Mouse (Mus musculus): ENCODE results near the gene Lamc1.
"Not testable (repeated sequence)": the region's sequence is repeated elsewhere in the genome, so short reads cannot be mapped to it uniquely, and the experiment has no call there.

The Lamc1 gene

DNA sequence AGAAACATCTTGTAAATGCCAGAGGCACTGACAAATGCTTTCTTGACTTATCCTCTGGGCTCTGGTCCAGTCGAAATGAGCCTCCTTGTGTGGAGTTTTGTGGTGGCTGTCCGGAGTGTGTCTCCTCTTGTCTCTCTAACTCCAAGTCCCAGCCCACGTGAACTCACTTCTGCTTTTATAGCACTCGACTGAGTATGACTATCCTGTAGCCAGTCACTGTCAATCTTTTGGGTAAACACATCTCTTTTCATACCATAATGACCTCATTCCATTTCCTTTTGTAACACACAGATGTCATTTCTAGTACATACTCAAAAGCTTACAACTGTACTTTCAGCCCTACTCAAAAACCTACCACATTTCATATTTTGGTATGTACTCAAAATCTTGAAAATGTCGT is 33.1 kb downstream of the Lamc1 start:
- DNase-seq (ENCODE audit: low spot score in 2 of 2): not testable (repeated sequence)

DNA sequence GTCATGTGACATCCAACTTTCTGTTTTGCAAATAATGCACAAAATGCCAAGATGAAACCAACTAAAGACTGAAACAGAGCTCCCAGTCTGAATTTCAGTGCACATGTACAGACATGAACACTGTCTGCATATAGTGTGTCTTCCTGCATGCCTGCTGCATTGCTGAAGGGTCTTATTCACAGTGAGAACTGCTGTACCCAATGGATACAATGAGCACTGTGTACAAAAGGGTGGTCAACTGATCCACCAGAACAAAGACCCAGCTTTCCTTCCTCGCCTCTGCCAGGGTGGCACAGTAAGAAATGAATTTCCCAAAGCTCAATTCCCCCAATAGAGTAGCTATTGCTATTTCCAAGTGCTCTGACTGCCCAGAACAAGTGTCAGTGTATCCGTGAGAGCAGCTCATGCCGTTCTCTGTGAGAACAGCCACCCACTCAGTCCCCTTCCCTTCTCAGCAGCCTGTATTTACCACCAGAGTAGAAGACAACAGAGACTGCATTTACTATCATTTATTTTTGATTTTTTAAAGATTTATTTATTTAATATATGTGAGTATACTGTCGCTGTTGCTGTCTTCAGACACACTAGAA is 34.7 kb downstream of the Lamc1 start:
- DNase-seq (ENCODE audit: low spot score in 2 of 2): not testable (repeated sequence)

DNA sequence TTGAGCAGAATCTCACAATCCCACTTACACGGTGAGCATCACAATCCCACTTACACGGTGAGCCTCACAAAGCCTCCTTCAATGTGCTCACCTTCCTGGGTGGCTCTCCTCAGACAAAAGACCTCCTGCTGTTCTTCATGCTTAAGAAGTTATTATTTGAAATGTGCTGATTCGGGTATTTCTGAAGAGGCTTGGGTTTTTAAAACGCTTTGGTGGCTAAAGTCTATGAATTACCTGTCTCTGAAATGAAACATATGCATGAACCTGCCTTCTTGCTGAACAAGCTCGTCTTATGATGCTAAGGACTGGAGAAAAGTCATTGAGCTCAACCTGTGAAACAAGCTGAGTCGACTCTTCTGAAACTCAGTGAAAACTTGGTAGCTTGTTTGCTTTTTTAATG is 36.6 kb downstream of the Lamc1 start:
- no peak for DNase-seq (ENCODE audit: low spot score in 2 of 2)

DNA sequence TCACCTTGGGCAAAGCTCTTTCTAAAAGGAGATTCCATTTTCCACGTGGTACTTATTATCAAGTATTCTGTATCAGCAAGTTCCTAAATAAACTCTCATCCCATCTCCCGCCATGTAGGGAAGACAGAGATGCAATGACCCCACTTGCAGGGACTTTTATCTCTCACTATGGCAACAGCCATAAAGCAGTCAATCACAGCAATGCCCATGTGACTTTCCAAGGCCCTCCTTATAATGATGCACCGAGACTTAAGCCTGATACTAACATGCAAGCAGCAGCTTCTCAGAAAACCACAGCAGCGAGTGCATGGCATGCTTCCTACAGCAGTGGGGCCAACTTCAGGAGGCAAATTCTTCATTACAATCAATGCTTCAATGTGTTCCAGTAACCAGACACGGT is 39.7 kb downstream of the Lamc1 start:
- peak in 1 of 2 experiments; percentile 17 for DNase-seq (ENCODE audit: low spot score in 2 of 2)

DNA sequence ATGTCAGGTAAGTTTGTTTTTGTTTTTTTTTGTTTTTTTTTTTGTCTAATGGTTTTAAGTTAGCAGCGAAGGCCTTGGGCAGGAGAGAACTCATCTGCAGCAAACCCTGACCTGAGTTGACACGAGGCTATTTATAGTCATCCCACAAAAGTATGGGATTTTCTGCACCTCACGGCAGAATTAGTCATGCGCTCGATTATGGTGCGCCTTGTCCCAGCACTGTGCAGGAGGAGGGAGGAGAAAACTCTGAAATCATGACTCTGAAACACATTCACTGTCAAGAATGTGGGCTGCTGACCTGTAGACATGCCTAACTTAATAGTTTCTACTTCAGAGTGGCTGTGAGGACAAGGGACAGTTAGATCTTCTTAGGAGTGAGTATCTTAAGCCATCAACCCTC is 40.4 kb downstream of the Lamc1 start:
- peak in 1 of 2 experiments; percentile 17 for DNase-seq (ENCODE audit: low spot score in 2 of 2)

DNA sequence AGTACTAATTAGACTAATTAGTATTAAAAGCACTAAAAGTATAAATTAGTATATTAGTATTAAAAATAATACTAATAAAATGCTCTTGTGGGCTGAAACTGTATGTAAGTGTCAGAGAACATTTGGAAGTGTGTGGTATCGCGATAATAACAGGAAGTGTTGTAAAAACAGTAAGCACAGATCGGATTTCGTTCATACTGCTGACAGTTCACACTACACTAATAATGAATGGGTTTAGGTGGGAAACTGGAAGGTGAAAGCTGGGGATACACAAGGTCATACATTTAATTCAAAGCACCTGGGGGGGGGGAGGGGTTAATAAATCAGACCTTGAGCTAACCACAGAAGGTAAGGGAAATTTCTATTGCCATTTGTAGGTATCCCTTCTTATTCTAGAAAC is 41.2 kb downstream of the Lamc1 start:
- no peak for DNase-seq (ENCODE audit: low spot score in 2 of 2)

DNA sequence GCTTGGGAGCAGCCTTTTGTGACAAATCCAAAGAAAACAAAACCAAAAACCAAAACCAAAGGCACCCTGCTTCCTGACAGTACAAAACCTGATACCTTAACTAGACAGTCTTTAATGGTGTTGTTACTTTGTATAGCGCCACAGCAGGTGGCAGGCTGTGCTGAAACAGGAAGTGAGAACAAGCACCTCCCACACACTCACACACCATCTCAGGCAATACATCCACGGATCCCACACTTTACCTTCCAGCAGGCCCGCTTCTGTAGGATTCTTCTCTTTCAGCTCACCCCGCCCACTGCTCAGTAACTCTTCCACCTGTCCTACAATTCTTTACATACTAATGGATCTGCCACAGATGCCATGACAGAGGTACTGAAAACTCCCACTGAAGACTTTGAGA is 44.6 kb downstream of the Lamc1 start:
- peak; percentile 55 to 82 for DNase-seq (ENCODE audit: low spot score in 2 of 2)

DNA sequence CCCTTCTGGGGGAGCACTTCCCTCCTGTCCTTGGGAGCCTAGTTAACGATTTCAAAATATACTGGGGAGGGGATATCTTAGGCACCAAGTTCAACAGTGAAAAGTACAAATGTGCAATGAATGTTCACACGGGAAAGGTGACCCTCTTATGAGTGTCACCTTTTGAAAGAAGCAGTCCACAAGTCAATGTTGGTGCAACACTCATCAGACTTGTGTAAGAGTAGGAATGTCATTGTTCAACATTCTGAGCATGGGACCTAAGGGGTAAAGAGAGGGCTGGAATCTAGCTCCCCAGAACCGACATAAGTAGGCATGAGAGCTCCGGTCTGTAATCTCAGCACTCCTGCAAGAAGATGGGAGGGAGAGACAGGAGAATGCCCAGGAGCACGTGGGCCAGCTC is 45.1 kb downstream of the Lamc1 start:
- no peak for DNase-seq (ENCODE audit: low spot score in 2 of 2)

DNA sequence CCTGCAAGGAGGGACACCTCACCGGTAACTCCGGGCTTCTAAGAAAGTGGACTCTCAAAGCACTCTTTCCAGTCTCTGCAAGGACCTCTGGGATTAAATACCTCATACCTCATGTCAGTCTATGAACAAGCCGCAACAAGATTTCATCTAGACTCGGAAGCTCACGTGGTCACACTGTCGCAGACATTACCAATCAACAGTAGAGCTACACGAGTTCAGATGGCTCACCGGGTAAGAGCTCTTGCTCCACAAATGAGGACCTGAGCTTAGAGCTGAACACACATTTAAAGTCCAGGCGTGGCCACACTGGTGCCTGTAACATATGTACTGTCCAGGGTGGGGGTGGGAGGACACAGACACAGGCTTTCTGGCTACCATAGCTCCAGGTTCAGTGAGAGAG is 46.4 kb downstream of the Lamc1 start:
- no peak for DNase-seq (ENCODE audit: low spot score in 2 of 2)

DNA sequence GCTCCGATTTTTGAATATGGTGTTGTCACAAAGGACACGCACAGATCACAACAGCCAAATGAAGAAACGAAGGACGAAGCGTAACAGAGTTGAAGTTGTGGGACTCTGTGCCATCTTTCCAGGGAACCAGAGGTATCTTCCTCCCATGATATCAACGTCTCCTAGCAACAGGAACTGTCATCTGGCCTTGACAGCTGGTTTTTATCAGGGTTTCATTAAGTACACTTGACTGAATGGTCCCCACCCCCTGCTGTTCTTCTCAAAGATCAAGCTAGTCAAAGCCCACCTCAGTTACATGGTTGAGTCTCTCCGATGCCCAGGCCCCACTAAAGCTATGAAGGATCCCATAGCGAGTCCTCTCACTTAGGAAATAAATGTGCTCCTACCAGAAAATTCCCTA is 47.4 kb downstream of the Lamc1 start:
- no peak for DNase-seq (ENCODE audit: low spot score in 2 of 2)

DNA sequence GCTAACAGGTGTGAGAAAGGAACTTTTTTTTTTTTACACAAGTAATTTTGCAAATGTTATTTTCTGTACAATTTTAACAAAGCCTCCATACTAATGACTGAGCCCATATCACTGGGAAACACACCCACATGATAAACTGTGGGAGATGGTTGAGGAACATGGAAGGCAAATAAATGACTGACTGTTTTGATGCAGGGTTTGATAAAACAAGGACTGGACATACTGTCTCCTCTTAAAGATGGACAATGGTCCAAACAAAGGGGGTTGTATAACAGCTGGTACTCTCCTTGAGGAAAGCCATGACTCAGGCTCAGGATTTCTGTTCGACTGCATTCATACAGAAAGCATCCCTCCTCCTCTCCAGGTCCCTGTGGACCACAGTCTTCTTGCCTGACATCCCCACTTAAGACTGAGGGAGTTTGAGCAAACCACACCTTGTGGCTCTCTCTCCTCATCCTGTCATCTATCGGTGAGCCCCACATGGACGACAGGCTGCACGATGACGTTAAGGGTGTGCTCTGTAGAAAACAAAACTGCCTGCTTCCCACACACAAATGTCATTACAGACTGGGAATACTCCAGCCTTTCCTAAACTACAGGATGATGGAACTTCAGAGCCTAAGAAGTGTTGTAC is 50.1 kb downstream of the Lamc1 start:
- DNase-seq (ENCODE audit: low spot score in 2 of 2): no peak

DNA sequence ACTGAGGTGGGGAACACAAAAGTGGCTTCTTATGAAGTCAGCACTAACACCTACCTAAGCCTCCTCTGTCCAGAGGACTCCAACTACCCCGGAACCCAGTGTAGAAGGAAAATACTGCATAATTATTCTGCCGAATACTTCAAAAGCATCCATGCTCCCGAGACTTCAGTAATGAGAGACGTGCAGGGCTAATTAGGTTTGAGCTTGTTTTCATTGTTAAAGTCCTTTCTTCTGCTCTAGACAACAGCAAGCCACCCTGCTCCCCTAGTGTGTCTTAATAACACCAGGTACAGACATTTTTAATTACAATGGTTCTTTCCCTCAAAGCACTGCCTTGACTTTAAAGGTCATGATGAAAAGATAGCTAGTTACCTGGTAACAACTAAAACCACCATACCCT is 51.1 kb downstream of the Lamc1 start:
- DNase-seq (ENCODE audit: low spot score in 2 of 2): no peak

DNA sequence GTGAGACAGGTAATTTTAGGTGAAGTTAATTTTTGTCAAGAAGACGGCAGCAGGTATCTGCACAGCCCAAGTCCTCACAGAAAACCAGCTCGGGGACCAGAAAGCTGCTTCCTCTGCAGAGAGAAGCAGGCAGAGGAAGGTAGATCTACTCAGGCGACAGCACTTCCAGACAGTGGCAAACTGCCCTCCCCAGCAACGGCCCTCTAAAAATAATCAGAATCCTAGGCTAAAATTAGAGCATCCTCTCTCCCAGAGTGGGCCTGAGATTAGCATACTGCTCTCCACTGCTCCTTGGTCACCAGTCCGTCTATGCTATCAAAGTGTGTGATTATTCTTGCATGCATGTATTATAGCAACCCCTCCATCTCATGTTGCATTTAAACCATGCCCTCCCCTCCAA is 52.2 kb downstream of the Lamc1 start:
- DNase-seq (ENCODE audit: low spot score in 2 of 2): peak; percentile 51 to 62

DNA sequence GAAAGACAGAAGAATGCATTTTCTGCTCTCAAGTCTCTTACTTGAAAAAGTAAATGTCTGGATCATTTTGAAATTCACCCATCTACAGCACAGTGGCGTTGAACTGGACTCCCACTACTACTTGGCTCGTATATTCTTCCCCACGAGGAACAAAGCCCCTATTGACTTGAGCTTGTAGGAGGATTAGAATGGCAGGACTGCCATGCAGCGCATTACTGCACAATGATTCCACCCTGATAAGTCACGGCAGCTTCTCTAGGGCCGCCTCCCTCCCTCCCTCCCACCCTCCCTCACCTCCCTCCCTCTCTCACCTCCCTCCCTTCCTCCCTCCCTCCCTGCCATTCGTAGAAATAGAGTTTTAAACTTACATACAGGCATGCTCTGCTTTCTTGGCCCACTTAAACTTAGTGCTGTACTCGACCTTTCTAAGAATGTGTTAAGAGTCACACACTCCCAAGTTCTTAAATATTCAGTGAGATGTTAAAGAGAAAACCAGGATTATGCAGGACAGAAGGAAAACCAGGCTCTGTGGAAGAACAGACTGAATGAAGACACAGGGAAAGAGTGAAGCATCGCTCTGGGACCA is 54.5 kb downstream of the Lamc1 start:
- no peak for DNase-seq (ENCODE audit: low spot score in 2 of 2)

DNA sequence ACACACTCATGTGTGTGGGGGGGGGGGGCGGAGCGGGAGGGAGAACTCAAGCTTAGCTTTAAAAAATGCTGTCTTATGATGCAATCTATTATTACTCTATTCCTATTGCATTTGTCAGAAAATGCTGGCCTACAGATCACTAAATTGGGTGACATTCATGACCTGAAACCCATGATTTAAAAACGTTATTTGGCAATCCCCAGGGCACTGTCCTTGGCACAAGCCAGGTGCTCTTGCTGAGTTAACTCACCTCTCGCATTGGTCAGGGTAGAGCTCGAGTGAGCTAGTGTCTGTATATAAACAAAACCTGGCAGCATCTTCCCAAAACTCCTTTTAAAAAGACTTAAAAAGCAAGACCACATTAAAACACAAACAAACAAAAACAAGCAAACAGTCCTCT is 57.1 kb downstream of the Lamc1 start:
- no peak for DNase-seq (ENCODE audit: low spot score in 2 of 2)

DNA sequence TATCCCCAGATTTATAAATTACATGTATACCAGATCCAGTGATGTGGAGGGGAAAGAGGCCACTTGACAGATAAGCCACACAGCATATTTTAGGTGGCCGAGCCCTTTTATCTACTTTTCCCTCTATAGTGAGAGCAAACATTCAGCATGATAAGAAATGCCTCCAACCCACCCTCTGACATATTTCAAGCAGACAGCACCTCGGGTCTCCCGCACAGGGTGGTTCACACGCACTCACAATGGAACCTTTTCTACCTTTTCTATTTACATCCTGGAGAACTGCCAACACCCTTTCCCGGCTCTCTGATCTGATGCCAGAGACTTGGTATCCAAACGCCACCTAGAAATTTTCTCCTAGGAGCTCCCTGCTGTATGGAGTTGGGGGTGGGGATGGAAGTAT is 58.0 kb downstream of the Lamc1 start:
- DNase-seq (ENCODE audit: low spot score in 2 of 2): no peak

DNA sequence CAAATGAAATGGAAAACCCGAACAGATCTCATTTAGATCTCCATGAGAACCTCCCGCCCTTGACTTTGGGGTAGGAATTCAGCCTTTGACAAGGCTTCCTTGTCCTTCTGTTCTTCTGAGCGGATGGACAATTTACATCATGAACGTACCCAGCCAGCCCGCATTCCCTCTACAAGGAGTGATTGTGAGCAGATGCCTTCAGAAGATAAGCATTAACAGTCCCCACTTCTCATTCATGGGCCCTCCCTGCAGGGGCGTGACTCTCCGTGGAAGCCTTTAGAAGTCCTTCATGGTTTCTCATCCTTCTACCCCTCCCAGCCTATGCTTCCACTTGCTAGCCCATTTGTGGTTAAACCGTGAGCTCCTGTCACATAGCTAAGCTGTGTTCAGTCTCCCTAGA is 58.9 kb downstream of the Lamc1 start:
- DNase-seq (ENCODE audit: low spot score in 2 of 2): peak; percentile 40 to 49

DNA sequence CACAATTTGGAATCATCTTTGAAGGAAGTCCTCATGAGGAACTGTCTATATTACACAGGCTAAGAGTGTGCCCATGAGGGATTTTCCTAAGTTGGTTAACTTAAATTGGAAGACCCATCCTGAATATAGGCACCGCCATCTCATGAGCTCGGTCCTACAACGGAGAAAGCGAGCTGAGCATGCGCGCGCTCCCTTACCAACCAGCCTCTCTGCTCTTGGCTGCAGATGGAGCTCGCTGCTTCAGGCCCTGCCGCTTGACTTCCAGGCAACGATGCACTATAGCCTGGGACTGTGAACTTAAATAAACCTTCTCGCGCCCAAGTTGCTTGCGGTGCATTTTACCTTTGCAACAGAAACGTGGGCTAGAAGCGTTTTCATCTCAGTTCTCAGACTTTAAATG is 61.8 kb downstream of the Lamc1 start:
- DNase-seq (ENCODE audit: low spot score in 2 of 2): no peak

DNA sequence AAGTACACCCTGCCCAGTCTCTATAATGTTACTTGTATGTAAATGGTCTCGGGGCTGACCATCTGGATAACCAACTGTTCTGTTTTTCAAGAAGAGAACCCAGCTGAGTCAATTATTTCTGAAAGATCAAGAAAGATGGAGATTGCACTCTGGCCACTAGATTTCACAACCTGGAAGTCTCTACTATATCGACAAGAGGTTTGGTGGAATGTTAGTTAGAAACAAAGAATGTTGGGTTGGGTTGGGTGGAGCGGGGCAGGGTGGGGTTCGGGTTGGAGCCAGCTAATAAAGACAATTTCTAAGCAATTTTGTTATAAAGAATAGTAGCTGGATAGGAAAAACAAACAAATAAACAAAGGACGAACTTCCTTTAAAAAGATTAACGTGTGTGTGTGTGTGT is 62.9 kb downstream of the Lamc1 start:
- no peak for DNase-seq (ENCODE audit: low spot score in 2 of 2)

DNA sequence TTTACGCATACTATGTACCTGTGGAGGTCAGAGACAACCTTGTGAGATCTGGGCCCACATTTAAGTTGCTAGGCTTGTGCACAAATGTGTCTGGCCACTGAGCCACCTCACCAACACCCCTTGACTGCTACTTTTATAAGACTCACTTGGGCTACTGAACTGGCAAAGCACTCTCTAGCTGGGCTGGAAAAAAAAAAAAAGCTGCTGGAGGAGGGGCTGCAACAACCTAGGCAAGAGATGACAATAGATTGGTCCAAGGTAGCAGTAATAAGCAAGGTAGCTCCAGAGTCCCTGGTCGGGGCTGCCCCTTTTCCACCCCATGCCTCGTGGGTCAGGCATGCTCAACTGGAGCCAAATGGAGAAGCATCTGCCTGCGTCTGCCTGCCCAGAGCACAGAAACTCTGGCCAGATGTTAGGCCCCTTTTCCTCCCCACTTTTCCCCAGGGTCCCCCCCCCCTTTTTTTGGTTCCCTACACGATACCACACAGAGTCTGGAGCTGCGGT is 63.7 kb downstream of the Lamc1 start:
- DNase-seq (ENCODE audit: low spot score in 2 of 2): no peak

DNA sequence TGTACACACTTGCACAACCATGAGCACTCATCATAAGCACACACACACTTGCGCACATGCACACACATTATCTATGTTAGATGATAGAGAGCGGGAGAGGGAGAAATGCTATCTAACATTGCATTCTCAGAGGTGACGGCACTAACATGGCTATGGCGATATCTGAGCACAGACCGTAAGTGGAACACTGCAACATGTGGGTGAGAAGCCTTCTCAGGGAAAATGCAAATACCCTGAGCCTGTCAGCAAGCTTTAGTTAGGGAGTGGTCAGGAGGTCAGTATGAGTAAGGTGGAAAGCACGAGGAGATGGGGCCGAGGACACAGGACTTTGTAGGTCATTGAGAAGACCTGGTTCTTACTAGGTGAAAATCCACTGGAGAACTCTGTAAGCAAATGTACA is 64.3 kb downstream of the Lamc1 start:
- DNase-seq (ENCODE audit: low spot score in 2 of 2): no peak

DNA sequence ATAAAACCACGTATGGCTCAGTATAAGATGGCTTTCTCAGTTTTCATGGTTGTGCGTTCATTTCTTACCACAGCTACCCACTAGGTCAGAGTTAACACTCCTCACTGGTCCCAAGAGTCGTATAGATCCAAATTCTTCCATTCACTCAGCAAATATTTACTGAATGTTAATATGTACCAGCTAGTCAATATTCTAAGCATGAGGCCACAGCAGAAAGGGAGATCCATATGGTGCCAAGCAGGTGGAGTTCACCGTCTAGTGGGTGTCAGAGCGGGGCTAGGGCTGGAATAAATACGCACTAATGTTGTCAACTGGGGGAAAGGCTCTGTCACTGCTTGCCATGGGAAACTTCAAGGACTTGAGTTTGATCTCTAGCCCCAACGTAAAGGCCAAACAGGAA is 64.9 kb downstream of the Lamc1 start:
- no peak for DNase-seq (ENCODE audit: low spot score in 2 of 2)

DNA sequence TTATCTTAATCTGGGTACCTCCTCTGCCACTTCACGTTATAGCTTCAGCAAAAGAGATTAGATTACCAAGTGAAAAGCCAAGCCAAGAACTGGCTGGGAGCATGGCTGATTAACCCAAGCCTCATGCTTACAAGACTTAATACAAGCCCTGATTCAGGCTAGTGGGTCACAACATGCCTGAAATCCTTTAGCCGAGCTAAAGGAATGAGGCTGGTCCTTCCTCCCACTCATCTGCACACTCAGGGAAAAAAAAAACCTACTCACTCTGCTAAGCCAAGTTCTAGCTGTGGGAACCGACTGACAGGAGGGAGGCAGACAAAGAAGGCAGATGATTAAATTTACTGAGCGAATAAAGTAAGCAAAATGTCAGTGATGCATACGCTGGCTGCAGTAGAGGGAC is 65.7 kb downstream of the Lamc1 start:
- no peak for DNase-seq (ENCODE audit: low spot score in 2 of 2)

DNA sequence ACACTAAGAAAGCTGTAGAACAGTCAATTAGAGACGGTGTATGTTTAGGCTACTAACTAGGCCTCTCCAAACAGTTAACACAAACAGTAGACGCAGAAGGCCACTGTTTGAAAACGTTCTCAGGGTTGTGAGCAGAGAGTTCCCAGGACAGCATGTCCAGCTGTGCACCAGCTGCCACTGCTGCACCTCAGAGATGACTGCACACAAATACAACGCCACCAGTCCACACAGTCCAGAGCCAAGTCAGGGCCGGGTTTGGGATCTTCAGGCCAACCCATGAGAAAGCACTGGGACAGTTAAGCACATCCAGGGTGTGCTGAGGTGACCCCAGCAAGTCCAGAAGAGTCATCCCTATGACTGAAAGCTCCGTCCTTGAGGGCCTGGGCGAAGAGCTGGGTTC is 67.0 kb downstream of the Lamc1 start:
- no peak for DNase-seq (ENCODE audit: low spot score in 2 of 2)

Data from right cerebral cortex, postnatal 10 days (tissue).